Mouse (Mus musculus) CD4-positive helper T cell, adult 2 months (primary cell): ENCODE measurements around the gene Rpl14.

Experiments used
- DNase-seq: peaks from one replicate; pipeline ENCODE4 v3.0.0-alpha.2; 2012; ENCODE audit warnings: low read depth, missing footprints, low spot score

Gene Rpl14

GRCm38 (mm10) chr9:120571593-120572385 is 545 bp downstream of the Rpl14 start:
- DNase-seq = no peak

GRCm38 (mm10) chr9:120575748-120576661 is 4.8 kb downstream of the Rpl14 start:
- DNase-seq = peak; percentile 64

- DNase-seq = no peak
Measured at GRCm38 (mm10) chr9:120576662-120577013, 5.4 kb downstream of the Rpl14 start.

GRCm38 (mm10) chr9:120577133-120577651 is 5.9 kb downstream of the Rpl14 start:
- peak; percentile 97 for DNase-seq

- peak; percentile 33 for DNase-seq
Measured at GRCm38 (mm10) chr9:120577706-120578405, 6.6 kb downstream of the Rpl14 start.

- DNase-seq = peak; percentile 79
Measured at GRCm38 (mm10) chr9:120578701-120579100, 7.5 kb downstream of the Rpl14 start.

GRCm38 (mm10) chr9:120579808-120580207 is 8.6 kb downstream of the Rpl14 start:
- no peak for DNase-seq

GRCm38 (mm10) chr9:120581941-120582618 is 10.8 kb downstream of the Rpl14 start:
- DNase-seq = peak; percentile 83

GRCm38 (mm10) chr9:120582619-120583308 is 11.5 kb downstream of the Rpl14 start:
- peak; percentile 95 for DNase-seq

- DNase-seq = peak; percentile 50
Measured at GRCm38 (mm10) chr9:120583314-120583713, 12.1 kb downstream of the Rpl14 start.

GRCm38 (mm10) chr9:120586546-120586945 is 15.3 kb downstream of the Rpl14 start:
- DNase-seq = peak; percentile 85

- DNase-seq = peak; percentile 71
Measured at GRCm38 (mm10) chr9:120591490-120591889, 20.2 kb downstream of the Rpl14 start.

GRCm38 (mm10) chr9:120593383-120594101 is 22.3 kb downstream of the Rpl14 start:
- no peak for DNase-seq

- no peak for DNase-seq
Measured at GRCm38 (mm10) chr9:120594839-120595238, 23.6 kb downstream of the Rpl14 start.

GRCm38 (mm10) chr9:120595306-120595705 is 24.1 kb downstream of the Rpl14 start:
- DNase-seq = no peak

- peak; percentile 57 for DNase-seq
Measured at GRCm38 (mm10) chr9:120601488-120602171, 30.4 kb downstream of the Rpl14 start.

GRCm38 (mm10) chr9:120602172-120602838 is 31.1 kb downstream of the Rpl14 start:
- DNase-seq = no peak

GRCm38 (mm10) chr9:120602839-120603511 is 31.7 kb downstream of the Rpl14 start:
- peak; percentile 61 for DNase-seq
